Mouse (Mus musculus) embryo, embryonic 10 days (tissue): Measurements from ENCODE around the gene Clec10a.
"Not testable (repeated sequence)": the region's sequence is repeated elsewhere in the genome, so short reads cannot be mapped to it uniquely, and the experiment has no call there.

Experiments
- DNase-seq: peaks from one replicate; pipeline ENCODE4 v3.0.0-alpha.2; 2015; ENCODE audit warnings: low spot score

Clec10a gene

DNA sequence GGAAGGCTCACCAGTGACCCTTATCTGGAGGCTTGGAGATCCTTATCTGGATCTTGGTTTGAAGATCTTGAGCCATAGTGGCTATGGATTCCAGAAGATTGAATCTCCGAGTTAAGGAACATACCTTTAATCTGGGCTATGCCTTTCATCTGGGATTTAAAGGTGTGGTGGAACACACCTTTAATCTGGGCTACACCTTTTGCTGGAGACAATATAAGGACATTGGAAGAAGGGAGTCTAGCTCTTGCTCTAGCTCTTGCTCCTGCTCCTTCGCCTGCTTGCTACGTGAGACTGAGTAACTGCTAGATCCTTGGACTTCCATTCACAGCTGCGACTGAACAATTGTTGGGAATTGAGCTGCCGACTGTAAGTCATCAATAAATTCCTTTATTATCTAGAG, at the start of gene Clec10a:
Gene Clec10a (plus strand): TSS at position 301 of the 400 bp plus-strand sequence.
- DNase-seq, result not testable (repeated sequence)

DNA sequence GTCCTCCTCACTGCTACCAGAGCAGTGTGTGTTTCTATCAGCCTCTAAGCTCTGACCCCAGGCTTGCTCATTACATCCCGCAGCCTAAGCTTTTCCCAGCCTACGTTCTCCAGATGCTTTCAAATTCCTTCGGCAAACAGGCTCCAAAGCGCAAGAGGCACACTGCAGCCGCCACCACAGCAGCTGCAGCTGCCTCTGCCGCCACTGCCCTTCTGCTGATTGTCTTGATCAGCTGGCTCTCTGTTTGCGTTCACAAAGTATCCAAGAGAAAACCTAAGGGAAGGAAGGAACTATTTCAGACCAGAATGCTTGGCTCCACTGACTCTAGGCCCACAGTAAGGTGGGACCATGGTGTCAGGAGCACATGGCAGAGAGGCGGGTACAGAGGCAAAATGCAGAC, 48.9 kb upstream of the Clec10a start:
- no peak for DNase-seq

DNA sequence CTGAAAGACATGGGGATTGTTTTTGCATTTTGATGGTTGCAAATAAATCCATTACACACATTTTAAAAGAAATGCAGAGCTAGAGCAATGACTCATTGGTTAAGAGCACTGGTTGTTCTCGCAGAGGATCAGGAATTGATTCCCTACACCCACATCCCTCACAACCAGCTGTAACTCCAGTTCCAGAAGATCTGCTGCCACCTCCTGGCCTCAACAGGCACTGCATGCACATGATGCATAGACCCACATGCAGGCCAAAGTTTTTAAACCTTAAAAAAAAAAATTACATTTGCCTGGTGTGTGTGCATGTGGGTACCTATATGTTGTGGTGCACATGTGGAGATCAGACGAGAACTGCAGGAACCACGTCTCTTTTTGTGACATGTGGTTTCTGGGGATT, 45.9 kb upstream of the Clec10a start:
- peak; percentile 60 for DNase-seq

DNA sequence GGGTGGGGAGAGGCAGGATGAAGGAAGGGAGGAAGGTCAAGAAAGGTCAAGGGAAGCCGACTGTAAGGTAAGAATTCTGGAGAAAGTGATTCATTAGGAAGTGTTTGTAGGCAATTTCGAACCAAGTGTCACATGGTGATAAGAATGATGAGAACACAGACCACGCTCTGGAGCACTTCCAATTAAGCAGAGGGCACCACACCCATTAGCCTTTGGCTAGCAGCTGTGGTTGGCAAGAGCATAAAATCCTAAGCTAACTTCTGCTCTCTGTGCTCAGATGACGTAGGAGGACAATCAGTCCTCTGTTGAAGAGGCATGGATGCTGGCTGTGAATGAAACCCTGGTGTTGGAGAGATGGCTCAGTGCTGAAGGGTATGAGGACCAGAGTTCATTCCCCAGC, 41.4 kb upstream of the Clec10a start:
- no peak for DNase-seq

DNA sequence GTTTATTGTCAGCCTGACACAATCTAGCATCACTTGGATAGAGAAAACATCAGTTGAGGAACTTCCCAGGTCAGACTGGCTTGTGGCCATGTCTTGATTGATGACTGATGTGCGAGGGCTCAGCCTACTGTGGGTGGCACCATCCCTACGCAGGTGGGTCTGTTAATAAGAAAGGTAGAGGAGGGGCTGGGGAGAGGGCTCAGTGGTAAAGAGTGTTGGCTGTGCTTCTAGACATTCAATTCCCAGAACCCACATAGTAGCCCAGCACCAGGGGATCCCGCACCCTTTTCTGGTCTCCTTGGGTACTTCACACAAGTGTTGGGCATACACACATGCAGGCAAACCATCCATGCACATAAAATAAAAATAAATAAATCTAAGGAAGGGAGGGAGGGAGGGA, 40.1 kb upstream of the Clec10a start:
- DNase-seq, result no peak

DNA sequence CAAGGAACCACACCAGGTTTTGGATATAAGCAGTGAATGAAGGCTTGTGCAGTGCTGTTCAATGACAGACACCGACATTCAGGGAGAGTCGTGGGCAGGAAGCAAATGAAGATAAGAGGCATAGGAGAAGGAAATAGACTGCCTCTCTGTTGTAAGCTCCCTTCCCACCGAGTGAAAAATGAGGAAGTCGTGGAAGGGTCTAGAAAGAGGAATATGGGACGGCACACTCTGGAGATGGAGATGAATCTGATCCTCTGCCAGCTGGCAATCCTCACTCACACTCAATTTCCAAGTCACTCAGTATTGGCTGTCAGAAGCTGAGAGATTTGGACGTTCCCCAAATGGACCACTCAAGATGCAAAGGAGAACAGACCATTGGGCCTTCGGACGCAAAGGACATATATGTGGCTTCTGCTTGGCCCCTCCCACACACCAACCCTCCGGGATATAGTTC, 26.0 kb upstream of the Clec10a start, which contains the start of gene Mgl2:
Gene Mgl2 (plus strand): TSS at position 404 of the 454 bp plus-strand sequence.
- no peak for DNase-seq

DNA sequence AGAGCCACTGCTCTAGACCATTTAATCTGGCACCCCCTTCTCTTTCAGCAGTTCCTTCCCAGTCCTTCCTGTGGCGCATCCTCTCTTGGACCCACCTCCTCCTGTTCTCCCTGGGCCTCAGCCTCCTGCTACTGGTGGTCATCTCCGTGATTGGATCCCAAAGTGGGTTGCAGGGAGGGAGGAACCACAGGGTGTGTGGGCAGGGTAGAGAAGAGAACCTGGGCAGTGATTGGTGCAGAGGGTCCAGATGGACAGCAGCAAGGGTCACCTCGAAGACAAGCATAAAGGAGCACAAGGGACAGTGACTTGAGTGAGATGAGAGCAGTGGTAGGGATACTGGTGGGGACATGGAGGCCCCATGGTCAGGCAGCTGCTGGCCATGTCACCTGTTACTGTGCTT, 21.0 kb upstream of the Clec10a start:
- DNase-seq, result not testable (repeated sequence)

DNA sequence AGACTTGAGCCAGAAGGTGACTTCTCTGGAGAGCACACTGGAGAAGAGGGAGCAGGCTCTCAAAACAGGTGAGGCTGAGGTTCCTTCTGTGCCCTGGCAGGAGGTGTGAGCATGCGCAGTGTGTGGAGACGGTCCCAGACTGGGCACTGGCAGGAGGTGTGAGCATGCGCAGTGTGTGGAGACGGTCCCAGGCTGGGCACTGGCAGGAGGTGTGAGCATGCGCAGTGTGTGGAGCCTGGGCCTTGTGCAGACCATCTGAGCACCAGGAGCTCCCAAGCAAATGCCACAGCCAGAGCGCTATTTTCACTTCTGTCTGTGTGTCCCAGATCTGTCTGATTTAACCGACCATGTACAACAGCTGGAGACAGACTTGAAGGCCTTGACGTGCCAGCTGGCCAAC, 20.1 kb upstream of the Clec10a start:
- DNase-seq, result not testable (repeated sequence)

DNA sequence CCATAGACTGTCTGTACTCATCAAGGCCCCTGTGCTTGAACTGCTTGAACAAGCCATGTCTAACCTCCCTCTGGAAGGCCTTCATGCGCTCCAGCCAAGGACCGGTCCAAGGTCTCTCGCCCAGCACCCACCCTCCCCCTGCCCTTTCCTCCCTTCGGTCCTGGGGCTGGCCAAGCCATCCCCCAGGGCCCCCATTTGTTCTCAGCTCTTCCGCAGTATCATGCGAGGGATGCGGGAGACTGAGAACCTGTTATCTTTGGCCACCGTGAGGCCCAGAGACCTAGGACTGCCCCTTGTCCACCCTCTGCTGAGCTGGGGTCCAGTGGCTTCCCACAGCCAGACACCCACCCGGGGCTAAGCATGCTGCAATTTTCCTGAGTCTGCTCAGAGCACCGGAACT, 16.8 kb upstream of the Clec10a start:
- no peak for DNase-seq

DNA sequence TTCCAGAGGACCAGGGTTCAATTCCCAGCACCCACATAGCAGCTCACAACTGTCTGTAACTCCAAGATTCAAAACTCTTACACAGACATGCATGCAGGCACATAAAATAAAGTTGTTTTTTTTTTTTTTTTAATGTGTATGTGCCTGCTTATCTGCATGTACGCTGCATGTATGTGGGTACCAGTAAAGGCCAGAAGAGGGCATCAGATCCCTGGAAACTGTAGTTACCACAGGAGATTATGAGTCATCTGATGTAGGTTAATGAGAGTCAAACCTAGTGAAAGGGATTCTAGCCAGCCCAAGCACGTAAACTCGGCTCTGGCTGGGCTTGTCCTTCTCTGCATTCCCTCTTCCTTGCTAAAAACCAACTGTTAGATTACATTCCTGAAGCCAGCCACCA, 4.9 kb upstream of the Clec10a start:
- no peak for DNase-seq

DNA sequence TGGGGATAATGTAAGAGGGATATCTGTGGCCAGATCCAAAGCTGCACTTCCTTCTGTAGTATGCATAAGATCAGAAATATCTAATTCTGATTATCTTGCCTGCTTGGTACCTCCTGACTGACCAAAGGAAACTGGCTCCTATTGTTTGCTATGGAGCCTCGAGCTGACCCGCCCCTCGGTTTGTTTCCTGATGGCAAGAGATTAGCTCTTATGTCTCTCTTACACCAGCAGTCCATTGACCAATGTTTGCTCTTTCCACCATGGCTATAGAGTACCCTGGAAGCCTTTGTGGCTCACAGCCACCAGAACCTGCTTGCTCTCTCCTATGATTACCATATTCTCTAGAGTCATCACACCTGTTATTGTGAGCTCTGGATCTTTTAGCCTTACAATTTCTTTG, 6.3 kb downstream of the Clec10a start:
- DNase-seq, result no peak

DNA sequence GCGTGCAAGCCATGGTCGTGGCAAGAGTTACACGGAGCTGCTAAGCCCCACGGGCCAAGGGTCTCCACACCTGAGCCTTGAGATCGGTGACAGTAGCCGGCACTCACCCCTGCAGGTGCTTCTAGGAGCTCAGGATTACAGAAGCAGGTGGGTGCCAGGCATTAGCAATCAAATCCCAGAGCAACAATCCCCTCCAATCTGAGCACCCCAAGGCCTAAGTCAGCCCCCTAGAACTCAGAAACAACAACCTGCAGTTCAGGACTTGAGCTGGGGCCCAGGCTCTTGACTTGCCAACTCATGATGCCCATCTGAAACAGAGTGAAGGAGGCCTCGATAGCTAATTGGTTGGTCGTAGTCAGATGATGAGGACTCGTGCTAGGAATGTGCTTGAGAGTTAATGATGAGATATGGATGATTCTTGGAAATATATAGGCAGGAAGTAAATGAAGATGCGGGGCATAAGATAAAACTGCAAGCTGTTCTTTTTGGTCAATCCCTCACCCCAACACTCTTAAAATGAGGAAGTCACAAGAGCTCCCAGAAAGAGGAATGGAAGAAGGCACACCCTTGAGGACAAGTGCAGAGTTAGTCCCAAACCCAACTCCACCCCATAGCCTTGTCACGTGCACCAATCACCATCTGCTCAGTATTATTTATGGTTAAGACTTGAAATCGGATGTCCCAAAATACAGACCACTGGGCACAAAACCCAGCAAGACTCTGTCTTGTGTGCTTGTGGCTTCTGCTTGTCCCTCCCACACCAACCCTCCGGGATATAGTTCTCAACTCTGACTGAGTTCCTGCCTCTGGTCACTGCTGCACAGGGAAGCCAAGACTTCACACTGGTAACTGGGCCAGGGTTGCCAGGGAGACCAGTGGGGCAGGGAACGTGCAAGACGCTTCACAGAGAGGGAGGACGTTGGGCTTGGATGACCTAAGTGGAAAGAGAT, 10.2 kb downstream of the Clec10a start:
- DNase-seq, result no peak

DNA sequence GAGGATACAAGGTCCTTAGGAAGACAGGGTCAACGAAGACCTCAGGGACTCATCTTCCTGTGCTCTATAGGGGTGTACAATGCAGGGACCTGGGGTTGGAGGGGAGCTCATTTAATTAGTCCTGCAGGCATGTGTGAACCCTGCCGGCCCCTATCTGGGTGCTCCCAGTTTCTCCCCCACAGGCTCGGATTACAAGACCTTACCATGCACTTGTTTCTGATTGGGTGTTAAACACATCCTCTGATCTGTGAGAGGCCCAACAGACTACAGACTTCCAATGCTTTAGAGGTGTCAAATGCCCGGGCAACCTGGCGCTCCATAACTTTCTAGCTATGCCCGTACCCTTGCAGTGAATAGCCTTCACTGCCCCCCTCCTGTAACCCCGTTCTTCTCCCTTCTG, 12.1 kb downstream of the Clec10a start:
- DNase-seq, result no peak

DNA sequence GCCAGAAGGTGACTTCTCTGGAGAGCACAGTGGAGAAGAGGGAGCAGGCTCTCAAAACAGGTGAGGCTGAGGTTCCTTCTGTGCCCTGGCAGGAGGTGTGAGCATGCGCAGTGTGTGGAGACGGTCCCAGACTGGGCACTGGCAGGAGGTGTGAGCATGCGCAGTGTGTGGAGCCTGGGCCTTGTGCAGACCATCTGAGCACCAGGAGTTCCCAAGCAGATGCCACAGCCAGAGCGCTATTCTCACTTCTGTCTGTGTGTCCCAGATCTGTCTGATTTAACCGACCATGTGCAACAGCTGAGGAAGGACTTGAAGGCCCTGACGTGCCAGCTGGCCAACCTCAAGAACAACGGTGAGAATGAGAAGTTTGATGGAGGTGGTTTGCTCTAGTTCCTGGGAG, 13.5 kb downstream of the Clec10a start:
- DNase-seq, result not testable (repeated sequence)

DNA sequence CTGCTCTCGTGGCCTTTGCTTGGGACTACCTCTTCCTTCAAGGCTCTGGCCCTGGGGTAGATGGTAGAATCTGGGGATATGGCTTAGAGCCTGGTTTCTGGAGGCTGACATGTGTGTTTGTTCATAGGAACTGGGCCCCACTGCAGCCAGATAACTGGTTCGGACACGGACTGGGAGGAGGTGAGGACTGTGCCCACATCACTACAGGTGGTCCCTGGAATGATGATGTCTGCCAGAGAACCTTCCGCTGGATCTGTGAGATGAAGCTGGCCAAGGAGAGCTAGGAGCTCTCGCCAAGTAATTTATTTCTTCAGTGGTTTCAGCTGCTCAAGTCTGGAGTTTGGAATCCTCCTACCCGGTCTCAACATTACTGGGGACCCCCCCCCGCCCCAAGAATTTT, 14.3 kb downstream of the Clec10a start:
- no peak for DNase-seq

DNA sequence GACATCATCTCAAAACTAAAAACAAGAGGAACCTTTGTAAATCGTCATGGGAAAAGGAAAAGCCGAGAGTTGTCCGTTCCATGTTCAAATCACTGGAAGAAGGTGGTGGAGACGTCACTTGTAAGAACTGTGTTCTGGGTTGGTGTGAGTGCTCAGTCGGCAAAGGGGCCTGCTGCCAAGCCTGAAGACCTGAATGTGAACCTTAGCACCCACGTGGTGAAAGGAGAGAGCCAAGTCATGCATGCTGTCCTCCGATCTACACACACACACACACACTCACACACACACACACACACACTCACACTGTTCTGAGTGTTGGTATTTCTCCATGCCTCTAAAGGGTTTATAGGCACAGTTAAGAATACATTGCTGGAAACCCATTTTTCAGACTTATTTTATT, 15.2 kb downstream of the Clec10a start:
- no peak for DNase-seq

DNA sequence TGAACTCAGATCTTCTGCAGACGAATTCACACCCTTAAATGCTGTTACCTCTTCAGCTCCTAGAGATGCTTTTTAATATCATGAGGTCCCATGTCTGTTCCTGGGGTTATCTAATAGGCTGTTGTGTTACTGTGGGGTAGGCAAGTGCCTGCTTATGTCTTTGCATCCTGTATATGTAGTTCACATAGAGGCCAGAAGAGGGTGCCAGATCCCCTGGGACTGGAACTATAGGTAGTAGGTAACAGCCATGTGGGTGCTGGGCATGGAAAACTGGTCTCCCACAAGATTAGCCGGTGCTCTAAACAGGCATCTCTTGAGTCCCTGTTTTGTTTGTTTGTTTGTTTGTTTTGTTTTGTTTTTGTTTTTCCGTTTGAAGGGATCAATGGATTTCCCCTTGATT, 15.8 kb downstream of the Clec10a start:
- peak; percentile 16 for DNase-seq

DNA sequence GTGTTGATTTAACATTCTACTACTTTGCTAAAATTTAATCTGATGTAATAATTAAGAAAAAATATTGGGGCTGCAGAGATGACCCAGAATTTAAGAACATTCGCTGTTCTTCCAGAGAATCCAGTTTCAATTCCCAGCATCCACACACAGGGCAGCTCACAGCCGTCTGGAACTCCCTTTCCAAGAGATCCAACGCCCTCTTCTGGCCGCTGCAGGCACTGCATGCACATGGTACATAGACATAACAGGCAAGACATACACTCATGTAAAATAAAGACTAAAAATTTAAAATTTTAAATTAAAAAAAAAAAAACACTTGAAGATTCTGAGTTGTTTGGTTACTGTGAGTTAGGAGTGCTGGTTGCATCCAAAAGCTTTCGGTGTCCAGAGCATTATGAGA, 16.3 kb downstream of the Clec10a start:
- no peak for DNase-seq

DNA sequence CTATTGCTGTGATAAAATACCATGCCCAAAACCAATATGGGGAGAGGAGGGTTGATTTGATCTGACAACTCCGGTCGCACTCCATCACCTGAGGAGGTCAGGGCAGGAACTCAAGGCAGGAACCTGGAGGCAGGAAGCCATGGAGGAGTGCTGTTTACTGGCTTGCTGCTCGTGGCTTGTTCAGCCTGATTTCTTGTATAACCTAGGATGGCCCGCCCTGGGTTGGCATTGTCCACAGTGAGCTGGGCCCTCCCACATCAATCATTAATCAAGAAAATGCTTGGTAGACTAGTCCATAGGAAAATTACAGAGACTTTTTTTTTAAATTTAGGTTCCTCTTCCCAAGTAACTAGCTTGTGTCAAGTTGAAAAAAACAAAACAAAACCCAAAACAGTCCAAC, 18.5 kb downstream of the Clec10a start:
- no peak for DNase-seq

DNA sequence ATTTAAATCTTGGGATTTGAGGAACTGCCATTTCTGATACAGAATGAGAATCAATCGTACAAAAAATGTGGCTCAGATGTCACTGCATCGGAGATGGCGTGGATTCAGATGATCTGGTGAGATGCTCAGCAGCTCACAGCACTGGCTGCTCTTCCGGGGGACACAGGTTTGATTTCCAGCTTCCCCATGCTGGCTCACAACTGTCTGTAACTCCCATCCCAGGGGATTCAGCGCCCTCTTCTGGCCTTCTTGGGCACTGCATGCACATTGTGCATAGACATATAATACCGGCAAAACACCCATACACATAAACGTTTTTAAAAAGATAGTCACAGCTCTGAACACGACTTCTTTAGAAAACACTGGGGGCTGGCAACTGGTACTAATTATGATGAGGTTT, 21.6 kb downstream of the Clec10a start:
- no peak for DNase-seq

DNA sequence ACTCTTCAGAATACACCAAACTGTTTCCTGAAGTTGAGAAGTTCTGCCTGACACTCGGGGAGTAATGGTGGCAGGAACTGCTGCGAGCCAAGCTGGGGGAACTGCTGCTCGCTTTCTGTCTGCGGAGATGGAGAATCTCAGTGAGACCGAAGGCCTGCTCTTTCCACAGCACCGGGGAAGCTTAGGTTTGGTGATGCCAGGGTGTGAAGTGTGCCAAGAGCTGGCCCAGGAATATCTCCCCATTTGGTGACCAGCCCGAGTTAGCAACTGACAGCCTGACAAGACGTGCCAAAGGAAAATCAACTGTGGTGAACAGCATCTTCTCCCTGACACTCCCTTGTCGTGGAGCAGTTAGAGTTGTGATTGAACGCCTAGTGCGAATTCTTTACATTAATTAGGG, 22.3 kb downstream of the Clec10a start:
- DNase-seq, result no peak

DNA sequence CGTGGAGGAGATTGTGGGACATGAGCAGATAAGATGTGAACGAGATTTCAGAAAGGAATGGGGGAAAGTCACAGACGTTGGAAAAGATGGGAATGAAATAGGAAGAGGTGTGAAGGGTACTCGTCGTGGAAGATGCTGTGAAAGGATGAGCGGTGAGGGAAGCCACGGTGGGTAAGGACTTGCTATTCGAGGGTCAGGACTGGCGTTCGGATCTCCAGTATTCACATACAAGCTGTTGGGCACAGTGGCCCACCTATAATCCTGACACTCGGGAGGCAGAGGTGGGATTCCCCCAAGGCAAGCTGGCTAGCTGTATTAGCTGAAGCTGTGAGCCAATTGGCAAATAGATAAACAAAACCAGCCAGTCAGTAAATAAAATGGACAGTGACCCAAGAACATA, 22.8 kb downstream of the Clec10a start:
- no peak for DNase-seq

DNA sequence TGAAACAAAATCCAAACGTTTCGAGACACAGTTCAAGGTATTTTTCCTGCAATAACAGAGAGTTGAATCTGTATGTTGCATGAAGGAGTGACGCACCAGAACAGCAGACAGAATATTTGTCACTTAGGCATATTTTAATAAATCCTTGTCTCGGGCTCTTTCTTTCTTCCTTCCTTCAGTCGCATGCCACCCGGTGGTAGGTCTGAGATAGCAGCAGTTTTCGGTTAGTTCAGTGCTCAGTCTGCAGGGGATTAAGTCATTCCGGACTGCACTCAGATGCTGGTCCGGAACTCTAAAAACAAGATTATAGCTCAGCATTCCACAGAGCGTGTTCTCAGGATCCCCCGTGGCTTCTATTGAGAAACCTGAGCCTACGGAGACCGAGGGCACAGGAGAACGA, 23.4 kb downstream of the Clec10a start:
- peak; percentile 54 for DNase-seq

DNA sequence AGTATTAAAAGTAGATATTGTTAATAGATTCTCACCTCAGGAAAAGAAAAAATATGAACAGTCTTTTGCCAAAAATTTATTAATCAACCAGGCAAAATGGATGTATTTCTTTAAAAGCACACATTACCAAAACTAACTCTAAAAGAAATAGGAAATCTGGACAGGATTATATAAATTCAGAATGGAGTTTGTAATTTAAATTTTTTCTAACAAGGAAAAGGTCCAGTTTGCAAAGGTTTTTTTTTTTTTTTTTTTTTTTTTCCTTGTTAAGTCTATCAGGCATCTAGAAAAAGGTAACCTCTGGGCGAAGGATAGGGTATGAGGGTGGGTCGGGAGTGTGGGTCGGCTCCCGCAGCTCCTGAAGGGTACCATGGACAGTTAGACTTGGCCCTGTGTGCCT, 24.5 kb downstream of the Clec10a start:
- DNase-seq, result no peak
